Mouse (Mus musculus): ENCODE data around the gene Slc26a9.

DNA sequence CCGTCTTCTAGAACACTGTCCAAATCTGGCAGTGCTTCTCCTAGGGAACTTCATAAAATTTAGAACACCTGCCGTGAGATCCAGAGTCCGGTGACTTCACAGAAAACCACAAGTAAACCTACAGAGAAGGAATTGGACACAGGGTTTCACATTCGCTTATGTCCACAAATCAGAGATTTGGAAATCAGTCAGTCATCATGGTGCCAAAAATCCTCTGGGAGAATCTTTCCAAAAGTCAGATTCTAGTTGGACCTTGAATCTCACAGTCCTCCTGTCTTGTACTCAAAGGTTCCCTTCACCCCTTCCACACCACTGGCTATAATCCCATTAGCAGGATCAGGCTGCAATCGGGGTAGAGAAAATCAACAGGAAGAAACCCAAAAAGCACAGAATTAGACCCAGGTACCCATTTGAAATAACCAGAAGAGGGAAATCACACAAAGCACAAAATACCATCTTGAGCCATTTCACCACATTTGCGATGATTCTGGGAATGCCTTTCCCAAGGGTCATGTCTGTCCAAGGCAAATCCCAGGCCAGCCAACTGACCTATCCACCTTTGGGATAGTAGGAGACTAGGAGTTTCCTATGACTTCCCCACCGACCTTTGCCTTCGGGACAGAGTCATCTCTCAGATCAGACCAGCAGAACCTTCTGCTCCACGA lies 68.9 kb downstream of the Slc26a9 start:
- no peak for TF ChIP-seq CTCF (IDR thresholded peaks at IDR 0.05; ENCODE audit: extremely low read depth, insufficient read length, insufficient replicate concordance, low read depth, low read length)
- TF ChIP-seq POLR2A (IDR thresholded peaks at IDR 0.05; ENCODE audit: low read depth, low read length): no peak
